Mouse (Mus musculus) cerebellum, adult 2 months (tissue): ENCODE measurements at regions not wholly inside any gene's neighbourhood (a gene's known extent, or its start where the extent isn't known, plus 50 kb on each side); places are given as distances from the start of the nearest gene placed in this dataset.

Experiments
- CTCF ChIP-seq: fragments of 200-500 bp; IDR thresholded peaks from 2 replicates; pipeline ENCODE4 v1.5.1; 2011; ENCODE audit warnings: low read depth, mild to moderate bottlenecking, control low read depth, low read length, moderate library complexity, borderline replicate concordance; ENCODE audit not compliant: insufficient read depth
- POLR2A ChIP-seq: fragments of 200-500 bp; IDR thresholded peaks from 2 replicates; pipeline ENCODE4 v1.6.1; 2011; ENCODE audit warnings: low read length, control low read depth, borderline replicate concordance; ENCODE audit not compliant: insufficient read depth

DNA sequence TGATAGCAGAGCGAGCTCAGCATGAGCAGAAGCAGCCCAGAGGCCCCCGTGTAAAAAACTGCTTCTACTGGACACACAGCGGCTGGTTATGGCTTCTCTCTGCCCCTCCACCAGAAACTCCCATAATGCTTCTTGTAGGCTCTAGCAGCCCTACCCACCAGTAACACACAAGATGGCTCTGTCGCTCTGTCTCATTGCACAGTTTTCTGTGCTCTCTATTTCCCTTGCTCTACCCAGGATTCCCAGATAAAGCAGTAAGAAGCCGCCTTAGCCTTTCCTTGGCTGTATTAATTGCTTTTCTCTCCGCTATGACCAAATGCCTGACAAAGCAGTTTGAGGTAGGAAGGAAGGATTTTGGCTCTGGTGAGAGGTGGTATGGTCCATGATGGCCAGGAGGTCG, 228.1 kb downstream of the Eipr1 start:
- TF ChIP-seq POLR2A (no peak), CTCF (no peak)
